Mouse (Mus musculus) olfactory bulb, adult 2 months (tissue): ENCODE results near the gene Grtp1.

Experiments used
- CTCF ChIP-seq: fragments of 200-500 bp; IDR thresholded peaks from 2 replicates; pipeline ENCODE4 v1.5.1; 2012; ENCODE audit warnings: low read depth, mild to moderate bottlenecking, low read length, moderate library complexity; ENCODE audit not compliant: insufficient read depth
- POLR2A ChIP-seq: fragments of 200-500 bp; IDR thresholded peaks from 2 replicates; pipeline ENCODE4 v1.6.1; 2012; ENCODE audit warnings: mild to moderate bottlenecking, low read depth, low read length, moderate library complexity; ENCODE audit not compliant: insufficient read depth

DNA sequence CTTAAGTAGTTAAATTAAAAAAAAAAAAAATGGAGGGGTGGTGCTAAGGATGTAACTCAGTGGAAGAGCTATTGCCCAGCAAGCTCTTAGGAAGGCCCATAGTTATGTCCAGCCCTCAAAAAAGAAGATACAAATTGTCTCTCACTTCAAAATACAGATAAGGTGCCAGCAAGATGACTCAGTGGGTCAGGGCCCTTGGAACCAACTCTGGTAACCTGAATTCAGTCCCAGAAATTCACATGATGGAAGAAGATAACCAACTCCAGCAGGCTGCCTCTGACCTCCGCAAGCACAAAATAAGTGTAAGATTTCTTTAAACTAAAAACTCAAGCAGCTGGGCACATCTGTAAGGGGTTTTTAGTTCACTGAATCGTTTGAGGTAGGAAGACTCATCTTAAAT lies 51.9 kb downstream of the Grtp1 start:
- TF ChIP-seq CTCF (no peak), POLR2A (no peak)
